Mouse (Mus musculus) embryo, embryonic 11 days (tissue): ENCODE measurements around the gene Mgat2.
"Not testable (repeated sequence)": the region's sequence is repeated elsewhere in the genome, so short reads cannot be mapped to it uniquely, and the experiment has no call there.

Source experiments
- DNase-seq: peaks from one replicate; pipeline ENCODE4 v3.0.0-alpha.2; 2015

Gene Mgat2

GRCm38 (mm10) chr12:69183583-69184308 lies at the start of gene Mgat2, which contains the start of gene Rpl36al:
Mgat2 (plus strand) TSS chr12:69184157.
Rpl36al (minus strand) TSS chr12:69184083.
- DNase-seq: peak; percentile 98

DNA sequence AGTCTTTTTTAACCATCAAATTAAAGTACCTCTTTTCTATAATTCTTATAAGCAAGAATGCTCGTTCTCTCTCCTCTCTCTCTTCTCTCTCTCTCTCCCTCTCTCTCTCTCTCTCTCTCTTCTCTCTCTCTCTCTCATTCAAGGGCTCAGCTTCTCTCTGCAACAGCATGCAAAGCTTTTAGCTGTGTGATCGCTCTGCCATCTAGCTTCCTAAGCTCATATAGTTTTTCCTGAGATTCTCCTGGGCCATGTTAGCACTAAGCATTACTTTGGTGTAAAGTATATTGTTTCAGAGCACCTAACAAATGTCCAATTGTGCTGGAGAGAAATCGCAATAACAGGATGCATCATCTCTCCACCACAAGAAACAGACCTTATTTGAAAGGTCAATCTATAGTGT lies 44.8 kb upstream of the Mgat2 start:
- DNase-seq: no peak

DNA sequence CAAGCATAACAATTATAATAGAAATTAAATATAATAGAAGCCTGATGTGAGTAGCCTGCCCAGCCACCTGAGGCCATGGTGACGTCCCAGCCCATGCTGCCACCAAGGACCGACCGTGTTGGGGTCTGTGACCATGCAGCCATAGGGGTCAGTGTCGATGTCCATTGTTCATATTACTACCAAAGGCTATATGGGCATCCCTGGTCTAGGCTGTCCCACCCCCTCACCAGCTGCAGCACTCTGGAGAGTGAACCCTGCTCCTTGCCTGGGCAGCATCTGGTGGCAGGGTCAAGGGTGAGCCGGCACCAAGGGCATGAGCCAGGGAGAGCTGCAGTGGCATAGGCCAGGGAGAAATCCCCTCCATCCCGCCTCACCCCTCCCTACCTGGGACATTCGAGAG lies 44.1 kb upstream of the Mgat2 start:
- DNase-seq: no peak

GRCm38 (mm10) chr12:69143460-69143859 lies 40.5 kb upstream of the Mgat2 start:
- DNase-seq: no peak

DNA sequence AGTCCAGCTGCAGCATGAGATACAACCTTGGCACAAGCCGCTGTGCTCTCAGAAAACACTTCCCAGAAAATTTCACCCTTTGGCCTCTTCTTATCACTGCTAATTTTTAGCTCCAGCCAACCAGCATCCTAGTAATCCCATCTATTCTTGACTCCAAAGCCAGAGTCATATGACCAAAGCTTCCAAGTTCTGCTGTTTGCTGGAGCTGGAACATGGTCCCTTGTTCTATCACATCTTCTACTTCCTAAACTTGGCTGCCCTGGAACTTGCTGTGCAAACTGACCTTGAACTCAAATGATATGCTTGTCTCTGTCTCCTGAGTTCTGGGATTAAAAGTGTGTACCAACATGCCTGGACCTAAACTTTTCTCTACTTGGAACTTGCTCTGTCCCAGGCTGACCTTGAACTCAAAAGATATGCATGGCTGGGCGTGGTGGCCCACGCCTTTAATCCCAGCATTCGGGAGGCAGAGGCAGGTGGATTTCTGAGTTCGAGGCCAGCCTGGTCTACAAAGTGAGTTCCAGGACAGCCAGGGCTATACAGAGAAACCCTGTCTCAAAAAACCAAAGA lies 36.7 kb upstream of the Mgat2 start:
- DNase-seq: no peak

GRCm38 (mm10) chr12:69150049-69150448 lies 33.9 kb upstream of the Mgat2 start:
- DNase-seq: no peak

GRCm38 (mm10) chr12:69155923-69156322 lies 28.0 kb upstream of the Mgat2 start:
- DNase-seq: no peak

DNA sequence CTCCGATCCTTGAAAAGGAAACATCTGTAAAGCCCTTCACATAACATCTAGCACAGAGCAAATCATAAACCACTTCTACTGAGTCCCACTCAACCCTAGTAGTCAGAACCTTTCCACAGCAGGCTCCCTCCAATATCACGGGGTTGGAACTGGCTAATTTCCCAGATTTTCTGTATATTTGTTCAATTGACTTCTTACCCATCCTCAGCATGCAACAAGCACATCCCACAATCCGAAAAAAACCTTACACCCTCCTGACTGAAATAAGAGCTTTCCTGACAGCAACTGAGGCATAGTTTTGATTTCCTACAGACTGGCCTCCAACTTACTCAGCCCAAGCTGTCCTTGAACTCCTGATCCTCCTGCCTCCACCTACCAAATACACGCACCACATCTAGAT lies 27.5 kb upstream of the Mgat2 start:
- no peak for DNase-seq

GRCm38 (mm10) chr12:69157107-69157506 lies 26.9 kb upstream of the Mgat2 start:
- DNase-seq: no peak

DNA sequence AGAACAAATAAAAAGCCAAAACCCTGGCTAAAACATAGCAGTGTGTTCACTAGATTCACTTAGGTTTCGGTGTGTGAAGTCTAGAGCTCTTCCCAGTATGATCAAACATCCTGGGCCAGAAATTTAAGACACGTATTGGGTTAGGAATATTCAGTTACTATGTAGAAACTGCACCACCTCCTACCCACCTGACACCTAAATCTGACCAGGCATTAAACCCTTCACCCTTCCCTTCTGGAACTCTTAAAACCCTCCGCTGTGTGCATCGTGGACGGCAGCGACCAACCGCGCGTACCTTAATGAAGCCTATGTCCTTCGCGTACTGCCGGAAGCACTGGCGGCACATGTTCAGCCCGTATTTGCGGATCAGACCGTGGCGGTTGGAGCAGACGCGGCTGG lies 25.6 kb upstream of the Mgat2 start:
- peak; percentile 45 for DNase-seq

DNA sequence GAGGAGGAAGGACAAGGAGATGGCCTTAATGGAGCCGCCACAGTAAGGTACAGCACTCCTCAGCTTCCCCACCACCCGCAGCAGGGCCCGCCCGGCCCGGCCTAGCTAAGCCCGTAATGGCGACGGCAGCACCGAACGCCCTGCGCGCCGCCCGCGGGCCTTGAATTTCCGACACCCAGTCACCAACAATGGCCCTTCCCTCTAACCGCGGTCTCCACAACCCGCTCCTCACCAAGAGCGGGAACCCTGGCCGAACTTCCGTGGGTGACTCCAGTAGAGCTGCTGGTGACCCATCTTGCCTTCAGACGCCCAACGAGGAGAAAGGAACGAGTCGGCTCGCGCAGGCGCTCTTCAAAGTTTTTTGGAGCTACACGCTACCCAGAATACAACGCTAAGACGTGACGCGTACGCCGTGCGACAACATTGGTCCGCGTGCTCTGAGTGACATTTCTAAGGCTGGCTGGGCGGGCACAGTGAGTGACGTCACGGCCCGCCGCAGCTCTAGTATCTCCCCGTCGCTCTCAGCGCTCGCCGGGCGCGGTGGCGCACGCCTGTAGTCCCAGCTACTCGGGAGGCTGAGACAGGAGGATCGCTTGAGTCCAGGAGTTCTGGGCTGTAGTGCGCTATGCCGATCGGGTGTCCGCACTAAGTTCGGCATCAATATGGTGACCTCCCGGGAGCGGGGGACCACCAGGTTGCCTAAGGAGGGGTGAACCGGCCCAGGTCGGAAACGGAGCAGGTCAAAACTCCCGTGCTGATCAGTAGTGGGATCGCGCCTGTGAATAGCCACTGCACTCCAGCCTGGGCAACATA lies 25.0 kb upstream of the Mgat2 start, which contains the start of gene Rps29:
Rps29 (minus strand) TSS at position 422 of the 813 bp plus-strand sequence.
- peak; percentile 99 for DNase-seq

GRCm38 (mm10) chr12:69159578-69159940 lies 24.4 kb upstream of the Mgat2 start:
- DNase-seq: peak; percentile 79

DNA sequence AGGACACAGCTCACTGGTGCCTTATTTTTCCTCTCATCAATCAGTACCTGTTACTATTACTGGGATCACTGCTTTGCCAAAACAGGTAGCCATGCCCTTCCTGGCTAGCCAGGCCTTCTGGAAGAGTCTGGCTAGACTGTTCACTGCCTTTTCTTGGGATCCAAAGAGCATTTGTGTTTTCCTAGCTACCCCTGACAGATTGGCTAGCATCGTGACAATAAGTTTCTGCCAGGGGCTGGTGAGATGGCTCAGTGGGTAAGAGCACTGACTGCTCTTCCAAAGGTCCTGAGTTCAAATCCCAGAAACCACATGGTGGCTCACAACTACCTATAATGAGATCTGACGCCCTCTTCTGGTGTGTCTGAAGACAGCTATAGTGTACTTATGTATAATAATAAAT lies 23.3 kb upstream of the Mgat2 start:
- DNase-seq: not testable (repeated sequence)

GRCm38 (mm10) chr12:69163586-69163985 lies 20.4 kb upstream of the Mgat2 start:
- DNase-seq: not testable (repeated sequence)

DNA sequence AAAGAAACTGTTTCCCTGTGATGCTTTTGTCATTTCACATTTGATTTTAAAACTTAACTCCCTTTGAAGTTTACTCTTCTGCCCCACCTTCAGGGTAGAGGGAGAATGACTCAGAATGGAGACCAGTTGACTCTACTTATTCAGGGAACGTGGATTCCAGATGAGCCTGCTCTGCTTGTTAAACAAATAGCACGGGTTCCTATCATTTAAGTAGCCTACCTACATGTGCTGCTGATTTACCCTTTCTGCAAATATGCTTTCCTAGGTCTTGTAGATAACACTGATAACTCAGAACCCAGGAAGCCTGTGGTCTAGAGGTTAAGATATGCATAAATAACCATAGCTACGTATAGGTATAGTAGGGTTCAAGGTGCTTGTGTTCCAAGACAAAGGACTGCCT lies 19.1 kb upstream of the Mgat2 start:
- no peak for DNase-seq

DNA sequence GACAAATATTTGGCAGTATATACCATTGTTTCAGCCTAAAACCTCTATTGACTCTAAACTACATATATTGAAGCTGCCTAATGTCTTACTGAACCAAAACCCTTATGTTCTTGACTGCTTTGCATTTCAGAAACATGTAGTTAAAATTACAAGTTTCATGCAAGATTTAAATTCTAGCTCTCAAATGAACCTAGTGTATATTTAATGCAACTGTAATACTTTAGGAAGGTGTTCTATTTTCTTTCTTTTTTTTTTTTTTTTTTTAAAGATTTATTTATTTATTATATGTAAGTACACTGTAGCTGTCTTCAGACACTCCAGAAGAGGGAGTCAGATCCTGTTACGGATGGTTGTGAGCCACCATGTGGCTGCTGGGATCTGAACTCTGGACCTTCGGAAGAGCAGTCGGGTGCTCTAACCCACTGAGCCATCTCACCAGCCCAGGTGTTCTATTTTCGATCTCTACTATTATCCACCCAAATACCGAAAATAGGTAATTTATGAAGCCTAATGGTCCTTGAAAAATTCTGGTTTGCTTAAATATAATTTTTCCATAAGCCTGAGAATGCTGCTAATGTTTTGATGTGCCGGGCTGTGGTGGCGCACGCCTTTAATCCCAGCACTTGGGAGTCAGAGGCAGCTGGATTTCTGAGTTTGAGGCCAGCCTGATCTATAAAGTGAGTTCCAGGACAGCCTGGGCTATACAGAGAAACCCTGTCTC lies 16.9 kb upstream of the Mgat2 start:
- not testable (repeated sequence) for DNase-seq

DNA sequence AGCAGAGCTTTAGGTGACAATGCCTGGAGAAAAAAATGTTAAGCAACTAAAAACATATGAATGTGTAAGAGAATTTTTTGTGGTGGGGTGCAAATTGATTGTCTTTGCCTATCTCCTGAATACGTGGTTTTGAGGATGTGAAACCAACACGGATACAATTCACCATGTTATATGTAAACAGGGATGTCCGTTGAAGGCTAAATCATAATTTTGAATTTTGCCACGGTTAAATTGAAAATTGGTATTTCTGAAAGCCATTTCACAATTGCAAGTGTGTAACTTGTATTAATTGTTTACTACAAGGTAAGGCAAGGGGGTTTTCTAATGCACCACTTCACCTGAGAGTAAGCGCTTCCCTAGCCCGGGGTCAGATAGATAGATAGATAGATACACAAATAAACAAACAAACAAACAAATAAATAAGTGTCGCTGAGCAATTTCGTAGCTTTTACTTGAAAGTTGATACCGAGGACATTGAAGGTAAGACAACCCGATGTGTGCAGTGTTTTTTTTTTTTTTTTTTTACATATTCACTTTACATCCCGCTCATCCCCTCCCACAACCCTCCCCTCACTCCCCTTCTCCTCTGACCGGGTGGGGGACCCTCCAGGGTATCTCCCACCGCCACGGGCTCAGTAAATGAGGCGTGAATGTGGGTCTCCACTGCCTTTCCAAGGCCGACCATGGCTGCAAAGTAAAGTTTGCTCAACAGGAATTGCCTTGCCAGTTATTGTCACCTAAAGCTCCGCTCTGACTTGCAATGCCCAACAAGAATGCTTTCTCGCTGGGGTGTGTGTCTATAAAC lies 16.1 kb upstream of the Mgat2 start:
- no peak for DNase-seq

DNA sequence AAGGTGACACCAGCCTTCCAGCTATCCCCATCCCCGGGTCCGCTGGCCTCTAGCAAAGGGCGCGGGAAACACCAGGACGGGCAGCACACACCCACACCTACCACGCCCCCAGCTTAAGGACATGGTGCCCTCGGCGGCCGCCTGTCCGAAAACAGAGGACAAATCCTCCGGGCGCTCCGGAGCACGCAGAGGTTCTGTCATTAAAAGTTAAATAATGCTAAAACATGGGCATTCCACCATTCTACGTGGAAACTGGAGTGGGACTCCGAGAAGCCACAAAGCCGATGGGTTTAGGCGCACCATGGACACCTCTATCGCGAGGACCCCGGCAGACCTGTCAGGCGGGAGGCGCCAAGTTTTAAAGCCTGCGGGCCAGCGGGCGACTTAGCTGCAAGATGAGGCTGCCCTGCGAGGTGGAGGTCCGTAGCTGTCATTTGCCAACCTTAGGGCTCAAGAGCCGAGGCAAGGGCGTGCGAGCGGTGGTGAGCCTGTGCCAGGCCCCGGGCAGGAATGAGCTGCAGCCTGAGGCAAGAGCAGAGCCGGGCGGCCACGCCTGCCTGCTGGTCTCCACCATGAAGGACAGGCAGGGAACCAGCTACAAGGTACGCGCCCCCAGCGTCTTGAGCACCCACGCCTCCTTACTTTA lies 15.4 kb upstream of the Mgat2 start, which contains the start of gene Lrr1:
Lrr1 (plus strand) TSS at position 354 of the 646 bp plus-strand sequence.
- peak; percentile 91 for DNase-seq

DNA sequence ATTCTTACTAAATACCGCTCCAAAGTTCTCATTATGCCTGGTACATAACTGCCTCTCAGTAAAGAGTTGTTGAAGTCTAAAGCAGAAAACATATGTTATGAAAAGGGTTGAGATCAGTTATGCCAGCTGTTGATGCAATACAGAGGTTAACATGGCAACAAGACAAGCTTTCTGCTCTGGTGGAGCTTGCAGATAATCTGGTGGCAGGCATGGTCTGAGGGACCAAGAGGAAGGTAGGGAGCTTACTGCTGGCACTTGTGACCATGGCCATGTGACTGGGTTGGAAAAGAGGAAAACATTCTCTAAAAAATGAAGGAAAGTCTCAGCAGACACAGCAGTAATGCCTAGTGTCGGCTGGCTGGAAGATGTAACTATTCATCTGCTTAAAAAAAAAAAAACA lies 12.7 kb upstream of the Mgat2 start:
- no peak for DNase-seq

DNA sequence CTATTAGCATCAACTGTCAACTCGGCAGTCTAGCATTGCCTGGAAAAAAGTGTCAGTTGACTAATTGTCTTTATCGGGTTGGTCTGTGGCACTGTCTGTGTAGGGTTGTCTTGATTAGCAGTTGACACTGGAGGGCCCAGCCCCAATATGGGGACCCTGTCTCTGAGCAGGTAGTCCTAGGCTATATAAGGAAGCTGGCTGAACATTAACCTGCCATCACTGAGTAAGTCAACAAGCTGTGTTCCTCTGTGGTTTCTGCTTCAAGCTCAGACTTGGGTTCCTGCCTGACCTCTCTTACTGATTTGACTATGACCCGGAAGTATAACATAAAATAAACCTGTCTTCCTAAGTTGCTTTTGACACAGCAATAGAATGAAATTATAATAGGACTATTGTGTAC lies 8.0 kb upstream of the Mgat2 start:
- DNase-seq: no peak

GRCm38 (mm10) chr12:69177526-69177925 lies 6.4 kb upstream of the Mgat2 start:
- no peak for DNase-seq

- no peak for DNase-seq
These were observed 4.6 kb upstream of the Mgat2 start for GRCm38 (mm10) chr12:69179371-69179770.
